Mouse (Mus musculus) adrenal gland, postnatal 25 days (tissue): ENCODE data around the gene Pan3. TPM values are rescaled to one million over a fixed set of nuclear protein-coding genes. Genes with fewer than 3 reads are reported as not detected.
"Not testable (repeated sequence)": the region's sequence is repeated elsewhere in the genome, so short reads cannot be mapped to it uniquely, and the experiment has no call there.

Experiments
- DNase-seq: peaks from one replicate; pipeline ENCODE4 v3.0.0; 2021; ENCODE audit warnings: mixed read lengths
- total RNA-seq: library from RNA; stranded (reverse); gene quantifications from 2 replicates; pipeline ENCODE4 v1.2.3, GENCODE M21; 2021

Pan3 gene
- total RNA-seq, 1 experiment from 2014 or later = 122 TPM

DNA sequence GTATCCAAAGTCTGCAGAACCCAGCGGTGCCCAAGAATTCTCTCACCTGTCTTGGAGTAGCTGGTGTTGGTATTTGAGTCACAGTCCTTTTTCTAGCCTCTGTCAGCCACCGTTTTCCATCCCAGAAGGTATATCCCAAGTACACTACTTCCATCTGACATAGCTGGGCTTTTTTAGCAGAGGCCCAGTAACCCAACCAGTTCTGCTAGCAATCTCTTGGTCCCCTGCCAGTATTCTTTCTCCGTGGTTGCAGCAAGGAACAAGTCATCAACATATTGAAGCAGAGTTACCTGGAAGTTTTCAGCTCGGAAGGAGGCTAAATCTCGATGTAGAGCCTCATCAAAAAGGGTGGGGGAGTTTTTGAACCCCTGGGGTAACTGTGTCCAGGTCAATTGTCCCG lies 127.7 kb downstream of the Pan3 start:
- DNase-seq = not testable (repeated sequence)

DNA sequence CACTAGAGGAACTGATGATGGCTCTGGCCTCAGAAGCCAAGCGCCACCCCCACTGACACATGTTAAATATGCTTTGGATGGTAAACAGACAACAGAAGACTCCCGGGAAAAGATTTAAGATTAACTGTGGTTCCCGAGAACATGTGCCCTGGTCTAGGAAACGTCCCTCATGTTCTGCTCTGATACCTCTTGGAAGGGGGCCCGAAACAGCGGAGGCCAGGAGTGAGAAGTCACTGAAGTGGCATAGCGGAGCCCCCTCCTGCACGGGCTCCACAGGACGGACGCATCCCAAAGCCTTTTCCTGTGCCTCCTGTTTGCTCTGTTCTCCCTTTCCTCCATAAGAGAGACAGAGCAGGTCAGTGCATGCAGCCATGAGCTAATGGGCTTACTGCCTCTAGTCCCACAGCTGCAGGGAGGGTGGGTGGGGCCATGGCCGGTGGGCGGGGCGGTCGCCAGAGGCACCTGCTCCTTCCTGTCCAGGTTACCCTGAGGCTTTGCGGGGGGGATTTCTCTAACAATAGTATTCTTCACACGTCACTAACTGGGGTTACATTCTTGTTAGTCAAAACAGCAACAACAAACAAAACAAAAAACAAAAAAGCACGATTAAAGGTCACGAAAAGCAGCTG lies 133.7 kb downstream of the Pan3 start:
- DNase-seq = no peak

DNA sequence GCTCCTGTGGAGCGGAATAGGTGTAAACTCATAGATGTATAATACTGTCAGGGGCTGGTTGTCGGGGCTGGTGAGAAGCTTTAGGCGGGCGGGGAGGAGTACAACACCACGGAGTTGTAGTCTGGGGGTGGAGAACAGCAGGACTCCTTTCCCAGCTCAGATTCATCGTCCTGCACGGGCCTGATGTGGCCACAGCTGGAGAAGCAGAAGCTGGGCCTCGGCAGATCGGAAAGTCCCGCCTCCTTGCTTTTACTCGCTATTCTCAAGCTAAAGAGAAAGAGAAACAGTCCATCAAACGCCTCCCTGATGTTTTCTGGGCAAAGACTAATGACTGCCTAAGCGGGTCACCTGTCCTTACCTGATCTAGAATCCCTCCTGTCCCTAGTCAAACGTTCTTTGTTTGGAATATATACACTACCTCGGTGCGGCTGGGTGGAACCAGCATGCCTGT lies 134.2 kb downstream of the Pan3 start:
- no peak for DNase-seq

DNA sequence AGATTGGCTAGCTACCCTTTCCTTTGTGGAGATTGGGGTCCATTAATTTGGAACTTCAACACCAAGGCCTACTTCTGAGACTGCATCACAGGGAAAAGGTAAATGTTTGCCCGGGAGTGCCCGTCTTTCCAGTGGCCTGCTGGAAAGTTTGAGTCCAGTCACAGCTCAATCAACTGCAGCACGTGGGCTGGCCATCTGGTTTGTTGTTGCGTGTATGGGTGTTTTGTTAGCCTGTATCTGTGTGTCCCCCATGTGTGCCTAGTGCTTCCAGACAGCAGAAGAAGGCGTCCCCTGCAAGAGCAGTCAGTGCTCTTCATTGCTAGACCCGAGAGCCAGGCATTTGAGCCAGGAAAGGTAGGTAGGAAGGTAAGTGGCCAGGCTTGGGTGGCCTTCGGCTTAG lies 135.5 kb downstream of the Pan3 start:
- no peak for DNase-seq

DNA sequence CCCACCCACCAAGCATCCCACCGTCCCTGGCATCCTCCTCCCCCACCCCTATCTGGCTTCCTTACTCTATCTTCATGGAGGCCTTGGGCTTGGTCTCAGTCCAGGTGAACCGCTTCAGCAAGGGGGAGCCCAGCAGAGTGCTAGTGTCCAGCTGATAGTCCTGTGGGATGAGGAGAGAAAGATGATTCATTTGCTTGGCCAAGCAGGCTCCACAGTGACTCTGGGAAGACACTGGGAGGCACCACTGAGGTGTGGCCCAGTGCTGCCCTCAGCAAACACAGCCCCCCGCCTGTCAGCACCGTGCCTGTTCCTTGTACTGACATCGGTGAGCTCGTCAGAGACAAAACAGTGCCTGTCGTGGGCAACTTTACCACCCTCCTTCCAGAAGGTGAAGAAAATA lies 136.4 kb downstream of the Pan3 start:
- no peak for DNase-seq

DNA sequence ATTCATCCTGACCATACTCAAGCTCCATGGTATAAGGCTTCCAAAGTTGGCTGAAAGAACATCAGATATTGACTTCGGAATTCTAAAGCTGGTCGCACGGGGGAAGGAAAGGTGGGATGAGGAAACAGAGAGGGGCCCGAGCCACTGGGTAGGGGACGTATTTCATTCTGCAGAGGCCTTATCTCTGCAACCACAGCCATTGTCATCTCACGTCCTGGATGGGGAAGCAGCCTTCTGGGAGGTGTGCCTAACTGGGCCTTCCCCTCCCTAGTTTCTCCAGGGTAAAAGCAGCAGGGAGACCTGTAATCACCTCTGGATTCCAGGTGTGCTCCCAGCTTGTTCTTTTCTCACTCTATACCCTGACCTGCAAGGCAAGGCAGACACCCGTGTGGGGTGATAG lies 142.7 kb downstream of the Pan3 start:
- DNase-seq = no peak

DNA sequence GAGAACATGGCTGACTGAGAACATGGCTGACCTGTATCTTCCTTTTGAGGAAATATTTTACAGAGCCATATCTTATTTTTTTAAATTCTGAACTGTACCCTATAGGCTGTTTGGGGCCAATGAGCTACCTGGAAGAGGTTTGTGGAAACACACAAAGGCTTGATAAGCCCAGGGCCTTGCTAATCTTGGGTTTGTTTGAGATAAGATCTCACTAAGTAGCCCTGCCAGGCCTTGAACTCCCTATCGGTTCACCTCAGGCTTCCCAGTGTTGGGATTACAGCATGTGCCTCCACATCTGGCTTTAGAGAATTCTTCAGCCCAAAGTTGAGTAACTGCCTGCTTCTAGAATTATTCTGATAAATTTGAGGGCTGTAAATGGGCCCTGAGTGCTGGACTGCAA lies 143.6 kb downstream of the Pan3 start:
- DNase-seq = no peak

DNA sequence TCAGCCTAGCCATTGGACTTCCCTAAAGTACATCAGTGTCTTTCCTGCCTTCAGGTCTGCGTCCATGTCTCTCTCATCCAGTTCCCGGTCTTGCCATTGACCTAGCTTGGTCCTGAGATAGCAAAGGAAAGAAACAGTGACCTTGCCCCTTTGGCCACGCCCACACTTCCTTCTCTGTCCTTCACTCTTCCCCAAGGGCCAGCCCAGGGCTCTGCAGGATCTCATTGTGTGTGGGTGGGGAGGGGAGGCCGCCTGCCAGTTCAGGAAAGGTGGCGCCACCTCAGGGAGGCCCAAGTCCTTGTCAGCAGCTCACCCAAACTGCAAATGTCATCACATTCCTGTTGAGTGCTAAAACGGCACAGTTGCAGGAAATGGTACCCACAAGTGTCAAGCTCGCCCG lies 144.6 kb downstream of the Pan3 start:
- peak; percentile 49 for DNase-seq

DNA sequence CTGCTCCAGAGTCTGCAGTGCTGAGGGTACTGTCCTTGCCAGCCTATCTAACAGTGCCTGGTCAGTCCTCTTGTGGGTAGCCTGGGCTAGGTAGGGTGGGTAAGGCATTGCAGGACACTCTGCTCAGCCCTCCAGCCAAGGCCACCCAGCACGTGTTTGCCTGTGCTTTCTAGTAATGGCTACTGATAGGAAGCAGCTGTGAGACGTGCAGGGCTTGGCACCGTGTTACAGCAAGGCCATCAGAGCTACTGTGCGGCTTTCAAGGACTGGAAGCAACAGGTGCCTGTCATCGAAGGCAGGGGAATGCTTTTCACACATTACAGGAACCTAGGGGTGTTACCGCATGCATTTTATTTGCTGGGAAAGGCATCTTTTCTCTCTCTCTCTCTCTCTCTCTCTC lies 147.0 kb downstream of the Pan3 start:
- no peak for DNase-seq

DNA sequence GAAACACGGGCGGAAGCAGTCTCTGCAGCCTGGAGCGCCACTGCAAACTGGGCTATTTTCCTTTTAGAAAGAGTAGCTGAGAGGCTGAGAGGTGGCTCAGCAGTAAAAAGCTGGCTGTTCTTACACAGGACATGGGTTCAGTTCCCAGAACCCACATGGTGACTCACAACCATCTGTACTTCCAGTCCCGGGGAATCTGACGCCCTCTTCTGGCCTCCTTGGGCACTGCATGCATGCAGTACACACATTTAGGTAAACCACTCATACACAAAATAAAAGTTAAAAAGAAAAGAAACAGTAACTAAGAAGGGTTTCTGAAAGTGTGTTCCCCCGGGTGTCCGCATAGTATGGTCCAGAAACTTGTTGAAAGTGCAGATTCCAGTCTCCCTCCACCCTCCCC lies 149.2 kb downstream of the Pan3 start:
- no peak for DNase-seq

DNA sequence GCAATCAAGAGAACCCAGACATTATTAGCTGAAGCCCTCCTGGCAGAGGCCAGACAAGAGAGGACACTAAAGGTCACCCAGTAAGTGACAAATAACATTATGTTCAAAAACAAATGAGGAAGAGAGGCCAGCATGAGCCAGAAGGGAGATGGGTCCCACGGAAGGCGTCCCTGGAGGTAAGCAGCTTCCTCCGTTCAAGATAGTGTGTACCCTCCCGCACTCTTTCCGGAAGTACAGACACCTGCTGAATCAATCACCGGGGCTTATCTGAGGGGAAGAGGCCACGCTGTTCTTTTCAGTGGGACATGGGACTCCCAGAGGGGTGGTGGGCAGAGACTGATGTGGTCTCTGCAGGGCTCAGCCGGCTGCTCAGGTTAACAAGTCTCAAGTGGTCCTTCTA lies 149.7 kb downstream of the Pan3 start:
- DNase-seq = no peak

DNA sequence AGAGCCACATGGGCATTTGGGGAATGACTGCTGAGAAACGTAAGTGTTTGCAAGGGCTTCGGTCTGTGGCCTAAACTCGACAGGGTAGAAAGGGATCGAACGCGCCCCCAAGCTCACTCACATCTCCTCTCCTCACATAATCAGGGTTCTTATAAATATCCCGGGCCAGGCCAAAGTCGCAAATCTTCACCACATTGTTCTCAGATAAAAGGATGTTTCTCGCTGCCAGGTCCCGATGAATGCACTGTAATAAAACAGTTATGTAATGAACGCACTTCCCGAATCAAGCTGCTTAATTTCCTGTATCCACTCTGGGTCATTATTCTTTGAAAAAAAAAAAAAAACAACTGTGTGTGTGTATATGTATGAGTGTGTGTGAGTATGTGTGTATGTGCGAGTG lies 150.2 kb downstream of the Pan3 start:
- DNase-seq = no peak

DNA sequence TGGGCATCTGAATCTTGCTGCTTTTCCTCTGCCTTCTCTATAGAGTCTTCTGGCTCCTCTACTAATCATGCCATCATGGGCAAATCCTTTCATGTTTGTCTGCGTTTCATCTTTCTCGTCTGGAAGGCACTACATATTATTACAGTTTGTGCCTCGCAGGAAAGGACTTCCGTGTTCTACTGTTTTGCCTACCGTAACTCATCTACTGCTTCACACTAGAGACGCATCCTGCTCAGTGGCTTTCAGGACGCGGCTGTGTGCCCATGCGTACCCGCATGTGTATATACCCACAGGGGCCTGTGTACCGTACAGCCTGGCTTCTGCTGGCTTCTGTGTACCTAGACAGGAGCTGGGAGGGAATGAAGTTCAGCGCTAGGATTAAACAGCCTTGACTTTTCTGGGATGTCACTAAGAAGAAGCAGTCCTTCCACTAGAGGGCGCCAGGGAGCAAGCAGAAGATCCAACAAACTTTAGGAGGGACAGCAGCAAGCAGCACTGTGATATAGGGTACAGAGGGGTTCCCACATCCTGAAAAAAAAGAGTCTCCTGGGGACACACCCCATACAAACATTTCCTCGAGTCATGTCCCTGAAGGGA lies 153.8 kb downstream of the Pan3 start:
- peak; percentile 81 for DNase-seq

DNA sequence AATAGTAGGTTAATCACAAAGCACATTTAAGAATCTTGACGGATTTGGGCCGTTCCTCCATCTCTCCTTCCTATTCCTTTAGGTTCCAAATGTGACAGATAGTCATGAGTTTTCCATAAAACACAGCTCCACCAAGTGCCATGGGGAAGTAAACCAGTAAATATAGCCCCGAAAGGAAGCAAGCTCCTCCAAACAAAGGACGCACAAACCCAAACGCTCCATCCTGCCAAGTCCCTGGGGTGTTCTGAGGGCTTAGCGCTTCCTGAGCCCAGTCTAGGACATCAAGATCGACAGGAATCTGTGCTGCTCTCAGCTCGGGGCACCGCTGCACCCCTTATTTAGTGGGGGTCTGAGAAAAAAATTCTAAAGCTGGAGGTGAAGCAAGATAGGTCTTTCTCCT lies 154.7 kb downstream of the Pan3 start:
- DNase-seq = no peak

DNA sequence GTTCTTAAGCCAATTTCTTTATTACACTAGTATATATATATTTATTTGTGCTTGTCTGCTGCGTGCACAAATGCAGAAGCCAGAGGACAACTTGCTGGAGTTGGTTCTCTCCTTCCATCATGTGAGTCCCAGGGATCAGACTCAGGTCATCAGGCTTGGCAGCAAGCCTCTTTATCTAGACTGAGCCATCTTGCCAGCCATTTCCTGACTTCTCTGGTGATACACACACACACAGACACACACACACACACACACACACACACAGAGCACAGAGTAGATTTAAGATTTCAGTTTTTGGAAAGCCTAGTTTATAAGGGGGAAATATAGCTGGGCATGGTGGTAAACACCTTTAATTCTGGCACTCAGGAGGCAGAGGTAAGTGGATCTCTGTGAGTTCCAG lies 155.1 kb downstream of the Pan3 start:
- DNase-seq = no peak

DNA sequence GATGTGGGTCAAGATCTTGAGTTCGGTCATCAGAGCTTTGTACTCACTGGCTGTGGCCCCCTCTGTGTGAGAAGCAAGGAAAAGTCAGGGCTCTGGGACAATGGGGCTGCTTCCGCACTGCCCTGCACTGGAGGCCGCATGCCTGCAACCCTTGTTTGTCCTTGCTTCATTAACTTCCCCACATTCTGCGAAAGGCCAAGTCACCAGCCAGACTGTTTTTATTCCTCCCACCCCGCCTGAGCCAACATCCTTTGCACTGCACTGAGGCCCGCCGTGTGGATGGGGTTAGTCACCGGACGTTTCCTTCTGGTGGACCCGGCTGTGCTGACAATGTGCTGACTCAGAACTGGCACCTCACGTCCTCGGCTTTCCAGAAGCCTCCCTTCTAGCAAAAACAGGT lies 159.9 kb downstream of the Pan3 start:
- peak; percentile 36 for DNase-seq

DNA sequence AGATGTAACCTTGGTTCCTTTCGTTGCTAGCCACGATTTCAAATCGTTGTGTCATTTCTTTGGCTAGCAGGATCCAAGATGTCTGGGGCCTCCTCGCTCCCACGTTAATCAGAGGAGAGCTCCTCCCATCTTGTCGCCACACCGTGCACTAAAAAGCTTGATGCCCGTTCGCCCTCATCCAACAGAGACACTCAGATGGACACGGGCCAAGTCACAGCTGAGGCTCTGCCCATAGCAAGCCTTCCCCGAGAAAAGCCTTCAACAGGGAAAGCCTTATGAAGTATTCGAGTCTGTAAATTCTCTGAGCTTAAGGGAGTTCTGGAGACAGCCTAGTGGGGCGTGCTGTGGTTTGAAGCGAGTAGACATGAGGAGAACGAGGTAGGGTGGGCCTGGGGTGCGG lies 167.9 kb downstream of the Pan3 start:
- no peak for DNase-seq

Other genes with a start within 250 kb of the Pan3 start
- gene Gsx1, start 241.5 kb upstream of the Pan3 start, total RNA-seq = not detected in 2 replicates
- gene Pdx1, start 160.2 kb upstream of the Pan3 start, total RNA-seq = not detected in 2 replicates
- gene Cdx2, start 122.9 kb upstream of the Pan3 start, total RNA-seq = not detected in 2 replicates
- gene Urad, start 107.7 kb upstream of the Pan3 start, total RNA-seq = 5.3 and 6.1 TPM in 2 replicates
- gene Flt3, start 29.7 kb upstream of the Pan3 start, total RNA-seq = 0.33 TPM in 1 of 2 replicates, not detected in the other